Mouse (Mus musculus) cortical plate, adult 2 months (tissue): ENCODE data around the gene Rap1gap.

ENCODE experiments used
- CTCF ChIP-seq: fragments of 200-500 bp; IDR thresholded peaks from 2 replicates; pipeline ENCODE4 v1.5.1; 2011; ENCODE audit warnings: mild to moderate bottlenecking, control low read depth, low read length; ENCODE audit not compliant: insufficient read depth; ENCODE audit errors: extremely low read depth
- POLR2A ChIP-seq: fragments of 200-500 bp; IDR thresholded peaks from 2 replicates; pipeline ENCODE4 v1.6.1; 2011; ENCODE audit warnings: mild to moderate bottlenecking, low read length, control low read depth; ENCODE audit not compliant: insufficient read depth; ENCODE audit errors: extremely low read depth

DNA sequence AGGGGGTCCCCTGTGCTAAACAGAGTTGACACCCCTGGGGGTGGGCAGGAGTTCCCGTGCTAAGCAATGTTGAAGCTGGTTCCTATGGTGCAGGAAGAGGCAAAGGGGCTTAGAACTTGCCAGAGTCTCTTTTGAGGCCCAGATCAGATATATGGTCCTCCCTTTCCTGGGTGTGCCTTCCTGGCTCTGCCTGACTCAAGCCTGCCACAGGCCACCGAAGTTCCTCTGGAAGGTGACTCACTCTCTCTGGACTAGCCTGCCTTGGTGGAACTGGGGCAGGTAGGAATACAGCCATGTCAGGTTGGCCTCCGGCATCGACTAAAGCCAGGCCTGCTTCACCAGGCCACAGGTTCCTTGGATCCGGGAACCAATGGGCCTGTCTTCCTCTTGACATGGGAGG lies 38.6 kb downstream of the Rap1gap start:
- TF ChIP-seq POLR2A (no peak), CTCF (no peak)
